Mouse (Mus musculus) left cerebral cortex, postnatal 10 days (tissue): ENCODE measurements around the gene Clptm1l. TPM values are rescaled to one million over a fixed set of nuclear protein-coding genes. Genes with fewer than 3 reads are reported as not detected.

ENCODE experiments used
- DNase-seq, 2 experiments: peaks; one replicate each; pipeline ENCODE4 v3.0.0; 2021 to 2022; ENCODE audit warnings: low spot score in 2 of 2, mixed read lengths in 1 of 2; ENCODE audit errors: extremely low spot score in 1 of 2
- intact Hi-C: fragments of 180-260 bp; cut with DNase I; formaldehyde crosslinking; loops from one replicate; pipeline ENCODE4 v1.15.1; 2025
- total RNA-seq, 2 experiments: library from RNA; stranded (reverse); gene quantifications; 2 replicates each; pipeline ENCODE4 v1.2.3; 2021

Clptm1l gene
- total RNA-seq, 2 experiments from 2014 or later = 123 to 124 TPM

DNA sequence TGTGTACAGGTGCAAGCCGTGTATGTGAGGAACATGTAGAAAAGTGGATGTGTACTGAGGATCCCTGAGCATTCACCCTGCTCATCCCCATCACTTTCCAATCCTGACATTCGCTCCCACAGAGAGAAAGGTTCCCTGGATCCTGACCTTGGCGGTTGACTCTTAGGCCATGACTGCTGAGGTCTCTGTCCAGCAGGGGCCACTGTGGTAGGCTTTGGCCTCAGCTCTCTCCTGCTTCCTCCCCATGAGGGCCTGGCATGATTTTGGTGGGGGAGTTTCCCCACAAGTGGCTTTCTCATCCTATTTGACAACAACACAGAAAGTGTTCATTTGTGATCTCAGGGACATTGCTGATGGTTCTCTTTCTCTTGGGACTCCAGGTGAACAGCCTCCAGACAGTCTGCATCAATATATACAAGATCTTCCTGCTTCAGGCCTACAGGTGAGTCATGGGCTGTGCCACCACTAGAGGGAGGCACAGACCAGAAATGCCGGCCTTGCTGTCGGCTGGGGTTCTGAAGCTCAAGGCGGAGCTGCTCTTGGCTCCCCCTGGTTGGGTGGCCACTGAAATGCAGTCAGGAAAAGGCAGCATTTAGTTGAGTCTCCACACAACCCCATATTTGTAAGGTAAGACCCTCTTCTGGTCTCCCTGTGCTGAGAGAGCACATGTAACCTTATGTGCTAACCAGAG is 42.7 kb downstream of the Clptm1l start:
- intact Hi-C loops = loop anchor here (5.0 to 10.0 kb wide), 2 partner anchors 46 to 258 kb away; no protein-coding TSS in a partner anchor
- peak; percentile 39 to 72 for DNase-seq

DNA sequence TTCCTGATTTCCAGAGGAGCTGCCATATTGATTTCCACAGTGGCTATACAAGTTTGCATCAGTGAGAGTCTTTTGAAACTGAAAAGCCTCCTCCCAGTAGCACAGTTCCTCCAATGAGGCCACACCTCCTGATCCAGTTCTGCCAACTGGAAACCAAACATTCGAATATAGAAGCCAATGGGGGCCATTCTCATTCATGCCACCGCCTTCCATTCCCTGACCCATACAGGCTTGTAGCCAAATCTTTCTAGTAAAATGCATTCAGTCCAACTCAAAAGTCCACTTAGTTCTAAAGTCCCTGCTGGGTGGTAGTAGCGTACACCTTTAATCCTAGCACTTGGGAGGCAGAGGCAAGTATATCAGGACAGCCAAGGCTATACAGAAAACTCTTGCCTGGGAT is 49.5 kb downstream of the Clptm1l start:
- intact Hi-C loops = no loop called here
- no peak for DNase-seq

GRCm38 (mm10) chr13:73654976-73655375 is 51.2 kb downstream of the Clptm1l start:
- DNase-seq = no peak
- intact Hi-C loops = no loop called here

DNA sequence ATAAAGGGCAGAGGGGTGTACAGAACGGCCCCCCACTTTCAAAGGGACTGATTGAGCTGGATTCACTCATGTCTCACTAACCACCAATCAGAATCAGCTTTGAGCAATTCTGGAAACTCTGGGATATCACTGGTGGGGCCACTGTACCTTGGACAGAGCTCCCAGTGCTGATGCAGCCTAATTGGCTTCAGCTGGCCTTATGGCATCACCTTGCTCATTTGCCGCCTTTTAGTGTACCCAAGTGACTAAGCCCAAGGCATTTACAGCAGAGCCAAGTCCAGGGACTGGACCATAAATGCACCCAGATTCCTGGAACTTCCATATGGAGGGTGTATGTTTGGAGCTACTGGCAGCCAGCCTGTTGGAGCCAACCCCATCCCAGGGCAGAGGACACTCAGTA is 55.1 kb downstream of the Clptm1l start:
- intact Hi-C loops = no loop called here
- no peak for DNase-seq

- no peak for DNase-seq
- intact Hi-C loops = no loop called here
These were observed 56.4 kb downstream of the Clptm1l start for GRCm38 (mm10) chr13:73660163-73660695.

Other genes with a start within 250 kb of the Clptm1l start
- gene Lpcat1, start 136.8 kb upstream of the Clptm1l start, total RNA-seq = 10 to 100 TPM; 63.0 to 64.0 TPM
- gene Slc6a3, start 67.3 kb upstream of the Clptm1l start, total RNA-seq = under 1 TPM; 0.21 to 0.32 TPM
- 1 to 10 TPM; 4.1 to 5.0 TPM for gene Tert, start 22.9 kb downstream of the Clptm1l start, total RNA-seq
- not detected for gene Slc6a18, start 74.0 kb downstream of the Clptm1l start, total RNA-seq
- gene Slc6a19, start 100.9 kb downstream of the Clptm1l start, total RNA-seq = not detected
- gene Slc12a7, start 129.1 kb downstream of the Clptm1l start, total RNA-seq = 1 to 10 TPM; 6.0 to 7.3 TPM
- 1 to 10 TPM; 6.5 to 6.6 TPM for gene Nkd2, start 243.6 kb downstream of the Clptm1l start, total RNA-seq